Mouse (Mus musculus): ENCODE results near the gene Sf1.

DNA sequence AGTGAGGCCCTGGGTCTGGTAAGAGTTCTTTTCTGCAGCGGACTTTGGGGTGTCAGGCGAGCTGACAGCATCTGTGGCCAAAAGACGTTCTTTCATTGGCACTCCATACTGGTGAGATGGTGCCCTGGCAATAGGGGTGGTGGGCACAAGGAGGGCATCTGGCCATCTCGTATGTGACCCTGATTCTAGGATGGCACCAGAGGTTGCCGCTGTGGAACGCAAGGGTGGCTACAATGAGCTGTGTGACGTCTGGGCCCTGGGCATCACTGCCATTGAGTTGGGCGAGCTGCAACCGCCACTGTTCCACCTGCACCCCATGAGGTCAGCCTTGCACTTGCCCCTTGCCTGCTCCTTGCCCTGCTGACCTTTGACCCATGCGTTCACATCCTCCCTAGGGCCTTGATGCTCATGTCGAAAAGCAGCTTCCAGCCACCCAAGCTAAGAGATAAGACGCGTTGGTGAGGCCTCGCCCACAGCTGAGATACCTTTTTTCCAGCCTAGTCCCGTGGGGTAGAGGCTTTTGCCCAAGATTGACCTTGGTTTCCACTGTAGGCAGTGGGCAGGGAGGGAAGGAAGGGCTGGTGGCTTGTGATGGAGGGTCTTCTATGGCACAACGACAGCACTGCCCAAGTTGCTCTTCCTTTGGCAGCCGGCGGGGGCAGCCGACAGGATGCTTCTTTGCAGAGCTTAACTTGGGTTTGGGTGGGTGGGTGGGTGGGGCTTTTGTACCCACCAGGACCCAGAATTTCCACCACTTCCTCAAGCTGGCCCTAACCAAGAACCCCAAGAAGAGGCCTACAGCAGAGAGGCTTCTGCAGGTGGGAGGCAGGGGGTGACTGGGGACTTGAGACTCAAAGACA is 20.2 kb upstream of the Sf1 start:
- no peak for TF ChIP-seq ZNF384 (IDR thresholded peaks at IDR 0.05; ENCODE audit: low read depth, low read length)
- TF ChIP-seq CHD2 (IDR thresholded peaks at IDR 0.05; ENCODE audit: low read depth, low read length): no peak
- TF ChIP-seq MAFK (IDR thresholded peaks at IDR 0.05; ENCODE audit: insufficient read depth, low read depth, low read length): no peak
- no peak for TF ChIP-seq HCFC1 (IDR thresholded peaks at IDR 0.05; ENCODE audit: borderline replicate concordance, insufficient read depth, low read length)
